Mouse (Mus musculus) neutrophil, adult 5-6 weeks (primary cell): ENCODE data around the gene Olfr373. TPM values are rescaled to one million over a fixed set of nuclear protein-coding genes. Genes with fewer than 3 reads are reported as not detected.
"Not testable (repeated sequence)": the region's sequence is repeated elsewhere in the genome, so short reads cannot be mapped to it uniquely, and the experiment has no call there.

Experiments
- ATAC-seq: fragments of 151-379, 151-347 bp; 2 replicates; pipeline ENCODE4 v1.8.0; 2017; ENCODE audit warnings: mild to moderate bottlenecking, moderate TSS enrichment; ENCODE audit not compliant: insufficient number of reproducible peaks, poor library complexity, low FRiP score, severe bottlenecking; ENCODE audit errors: extremely low read depth
- total RNA-seq: library from RNA; stranded (forward); fragments of 200-1000 nt; gene quantifications from 2 replicates; pipeline ENCODE4 v1.2.3, GENCODE M21; 2017

The Olfr373 gene
- total RNA-seq = 0.61 TPM in 1 of 2 replicates, not detected in the other

- not testable (repeated sequence) for ATAC-seq
Measured at GRCm38 (mm10) chr8:72082877-72083276, at the start of gene Olfr373. TSS of gene Olfr373 (plus strand) at chr8:72083177.

DNA sequence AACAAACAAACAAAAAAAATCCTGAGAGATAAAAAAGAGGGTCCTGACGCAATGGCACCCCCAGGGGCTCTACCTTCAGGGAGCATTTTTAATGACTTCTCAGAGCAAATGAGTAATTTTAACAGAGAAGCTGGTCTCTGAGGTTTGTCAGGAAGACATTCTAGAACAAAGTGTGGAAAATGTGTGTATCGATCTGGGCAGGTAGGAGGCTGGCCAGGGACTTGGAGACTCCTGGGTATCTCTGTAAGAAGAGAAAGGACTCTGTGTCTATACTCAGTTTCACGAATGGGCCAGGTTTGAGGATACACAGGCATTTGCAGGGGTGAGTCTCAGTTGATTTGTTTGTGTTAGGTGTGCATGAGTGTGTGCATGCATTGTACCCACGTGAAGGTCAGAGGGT, 42.1 kb upstream of the Olfr373 start, which contains the start of gene Olfr372:
Gene Olfr372, plus strand, starts transcription at position 301 of the 400 bp plus-strand sequence.
- not testable (repeated sequence) for ATAC-seq

- peak; percentile 71 for ATAC-seq
Measured at GRCm38 (mm10) chr8:72042493-72042892, 40.5 kb upstream of the Olfr373 start.

DNA sequence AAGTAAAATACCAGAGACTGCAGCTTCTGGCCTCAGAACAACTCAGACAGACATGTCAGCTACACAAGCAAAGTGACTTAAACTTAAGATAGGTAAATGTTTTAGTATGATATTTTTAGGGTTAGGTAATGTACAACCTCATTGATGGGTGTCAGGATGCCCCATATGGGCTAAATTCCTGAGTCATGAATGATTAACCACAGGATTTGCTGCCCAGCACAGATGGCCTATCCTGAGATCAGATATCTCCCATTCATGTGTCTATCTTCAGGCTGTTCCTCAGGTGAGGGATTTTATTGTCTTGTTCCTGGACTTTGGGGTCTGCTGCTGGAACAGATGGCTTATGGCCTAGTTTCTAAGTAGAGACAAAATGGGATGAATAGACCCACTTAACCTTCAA, 28.3 kb upstream of the Olfr373 start:
- not testable (repeated sequence) for ATAC-seq

DNA sequence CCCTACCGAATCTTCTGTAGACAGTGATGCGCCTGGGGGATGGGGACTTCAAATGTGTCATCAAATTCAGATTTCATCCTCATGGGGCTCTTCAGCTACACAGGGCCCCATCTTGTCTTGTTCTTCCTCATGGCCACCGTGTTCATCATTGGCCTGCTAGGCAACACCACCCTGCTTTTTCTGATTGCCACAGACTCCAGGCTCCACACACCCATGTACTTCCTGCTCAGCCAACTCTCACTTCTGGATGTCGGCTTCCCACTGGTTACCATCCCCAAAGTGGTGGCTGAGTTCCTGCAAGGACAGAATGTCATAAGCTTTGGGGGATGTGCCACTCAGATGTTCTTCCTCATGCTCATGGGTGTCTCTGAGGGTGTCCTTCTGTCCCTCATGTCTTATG, 25.3 kb upstream of the Olfr373 start:
- not testable (repeated sequence) for ATAC-seq

DNA sequence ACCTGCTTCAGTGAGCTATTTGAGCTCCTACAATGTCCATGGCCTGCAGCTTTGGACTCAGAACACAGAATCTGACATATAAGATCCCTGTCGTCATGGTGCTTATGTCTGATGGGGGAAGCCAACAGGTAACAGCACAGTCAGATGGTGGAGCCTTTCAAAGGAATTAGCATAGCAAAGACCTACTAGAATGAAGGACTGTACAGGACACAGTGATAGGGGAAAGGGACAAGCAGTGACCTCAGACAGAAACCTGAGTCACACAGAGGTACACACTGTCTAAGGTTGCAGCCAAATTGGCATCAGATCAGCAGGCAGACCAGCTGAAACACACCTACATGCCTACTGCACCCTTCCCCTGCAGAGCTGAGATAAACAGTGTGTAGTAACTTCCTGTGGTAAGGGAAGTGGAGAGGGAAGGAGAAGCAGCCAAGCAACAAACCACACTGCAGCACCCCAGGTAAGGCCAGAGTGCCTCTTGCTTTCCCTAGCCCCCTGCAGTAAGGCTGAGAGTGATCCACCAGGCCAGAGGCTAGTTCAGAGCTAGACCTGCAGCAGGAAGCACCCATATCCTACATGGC, 16.1 kb upstream of the Olfr373 start:
- peak; percentile 97 for ATAC-seq

GRCm38 (mm10) chr8:72084744-72085143, 1.8 kb downstream of the Olfr373 start:
- ATAC-seq = peak; percentile 64; the same call in 1 of the 2 replicates

DNA sequence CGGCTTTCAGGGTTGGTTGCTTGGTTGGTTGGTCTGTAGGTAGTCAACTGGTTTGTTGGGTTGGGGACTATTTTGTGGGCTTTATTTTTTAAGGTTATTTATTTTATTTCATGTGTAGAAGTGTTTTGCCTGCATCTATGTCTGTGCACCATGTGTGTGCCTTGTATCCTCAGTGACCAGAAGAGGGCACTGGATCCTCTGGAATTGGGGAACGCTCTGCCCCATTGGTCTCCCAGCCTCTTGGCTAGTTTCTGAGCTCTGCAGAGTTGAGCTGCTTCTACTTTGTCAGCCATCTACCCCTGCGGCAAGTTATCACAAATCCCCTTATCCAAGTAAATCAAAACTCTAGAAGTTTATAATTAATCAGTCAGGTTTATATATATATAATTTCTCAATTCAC, 4.6 kb downstream of the Olfr373 start:
- not testable (repeated sequence) for ATAC-seq

GRCm38 (mm10) chr8:72096721-72097120, 13.7 kb downstream of the Olfr373 start:
- ATAC-seq = not testable (repeated sequence)

DNA sequence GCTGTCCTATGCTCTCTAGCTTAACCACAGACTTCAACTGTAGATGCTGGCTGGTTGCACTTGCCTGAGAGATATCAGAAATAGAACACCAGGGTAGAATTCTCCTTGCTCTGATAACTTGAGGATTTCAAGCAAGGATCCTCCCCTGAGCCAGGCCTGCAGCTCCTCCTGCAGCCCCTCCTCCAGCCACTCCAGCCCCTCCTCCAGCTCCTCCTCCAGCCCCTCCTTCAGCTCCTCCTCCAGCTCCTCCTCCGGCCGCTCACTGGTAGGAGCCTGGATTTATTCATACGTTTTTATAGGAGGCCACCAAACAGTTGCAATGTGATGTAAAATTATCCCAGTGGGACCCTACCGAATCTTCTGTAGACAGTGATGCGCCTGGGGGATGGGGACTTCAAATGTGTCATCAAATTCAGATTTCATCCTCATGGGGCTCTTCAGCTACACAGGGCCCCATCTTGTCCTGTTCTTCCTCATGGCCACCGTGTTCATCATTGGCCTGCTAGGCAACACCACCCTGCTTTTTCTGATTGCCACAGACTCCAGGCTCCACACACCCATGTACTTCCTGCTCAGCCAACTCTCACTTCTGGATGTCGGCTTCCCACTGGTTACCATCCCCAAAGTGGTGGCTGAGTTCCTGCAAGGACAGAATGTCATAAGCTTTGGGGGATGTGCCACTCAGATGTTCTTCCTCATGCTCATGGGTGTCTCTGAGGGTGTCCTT, 16.6 kb downstream of the Olfr373 start:
- not testable (repeated sequence) for ATAC-seq

DNA sequence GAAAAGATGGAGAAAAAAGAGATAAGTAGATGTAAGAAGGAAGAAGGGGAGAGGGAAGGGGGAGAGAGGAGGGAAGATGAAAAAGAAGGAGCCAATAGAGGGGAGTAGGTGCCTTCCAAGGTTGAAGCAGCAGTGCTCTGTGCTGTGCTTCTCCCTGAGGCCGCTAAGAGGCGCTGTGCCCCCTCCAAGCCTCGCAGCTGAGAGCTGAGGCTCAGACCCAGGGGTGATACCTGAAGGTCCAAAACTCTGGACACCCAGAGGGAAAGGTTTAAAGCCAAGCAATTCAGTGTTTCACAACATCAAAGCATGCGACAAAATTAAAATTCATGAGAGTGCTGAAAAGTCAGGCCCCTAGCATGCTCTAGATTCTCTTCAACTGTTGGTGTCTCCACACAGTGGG, 22.2 kb downstream of the Olfr373 start:
- peak; percentile 46; the same call in 1 of the 2 replicates for ATAC-seq

GRCm38 (mm10) chr8:72106740-72107139, 23.8 kb downstream of the Olfr373 start, which contains the start of gene Olfr374:
TSS of gene Olfr374 (plus strand) at chr8:72107040.
- no peak for ATAC-seq

- ATAC-seq = peak; percentile 78
Measured at GRCm38 (mm10) chr8:72110876-72111275, 27.9 kb downstream of the Olfr373 start.

DNA sequence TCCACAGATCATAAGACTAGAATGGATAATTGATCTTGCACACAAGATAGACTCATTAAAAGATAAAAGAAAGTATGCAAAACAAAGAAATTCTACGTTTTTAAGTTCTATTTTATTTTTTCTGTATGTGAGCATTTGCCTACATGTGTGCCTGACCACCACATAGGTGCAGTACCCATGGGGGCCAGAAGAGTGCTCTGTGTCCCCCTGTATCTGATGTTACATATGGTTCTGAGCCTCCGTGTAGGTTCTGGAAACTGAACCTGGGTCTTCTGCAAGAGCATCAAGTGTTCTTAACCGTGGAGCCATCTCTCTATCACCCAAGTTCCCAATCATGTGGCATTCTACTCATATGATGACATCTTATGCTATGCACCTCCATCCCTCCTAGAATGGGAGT, 29.5 kb downstream of the Olfr373 start:
- ATAC-seq = no peak

- ATAC-seq = no peak
Measured at GRCm38 (mm10) chr8:72115202-72115601, 32.2 kb downstream of the Olfr373 start.

DNA sequence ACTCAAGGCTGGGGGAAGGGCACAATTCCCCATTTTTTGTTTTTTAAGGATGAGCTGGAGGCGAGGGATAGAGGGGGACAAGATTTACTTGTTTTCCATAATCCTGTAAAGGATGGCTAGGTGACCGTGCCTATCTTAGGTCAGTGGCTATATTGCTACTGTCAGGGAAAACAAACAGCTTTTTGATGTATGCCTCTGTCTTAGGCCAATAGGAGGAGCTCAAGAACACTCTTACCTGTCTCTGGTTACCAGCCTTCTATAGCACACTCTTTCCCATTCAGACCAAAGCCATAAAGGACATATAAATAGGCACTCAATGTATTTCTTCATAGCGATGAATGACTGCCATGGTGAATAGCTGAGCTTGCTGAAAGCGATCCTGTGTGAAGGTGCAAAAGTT, 35.6 kb downstream of the Olfr373 start:
- ATAC-seq = peak; percentile 51; the same call in 1 of the 2 replicates

DNA sequence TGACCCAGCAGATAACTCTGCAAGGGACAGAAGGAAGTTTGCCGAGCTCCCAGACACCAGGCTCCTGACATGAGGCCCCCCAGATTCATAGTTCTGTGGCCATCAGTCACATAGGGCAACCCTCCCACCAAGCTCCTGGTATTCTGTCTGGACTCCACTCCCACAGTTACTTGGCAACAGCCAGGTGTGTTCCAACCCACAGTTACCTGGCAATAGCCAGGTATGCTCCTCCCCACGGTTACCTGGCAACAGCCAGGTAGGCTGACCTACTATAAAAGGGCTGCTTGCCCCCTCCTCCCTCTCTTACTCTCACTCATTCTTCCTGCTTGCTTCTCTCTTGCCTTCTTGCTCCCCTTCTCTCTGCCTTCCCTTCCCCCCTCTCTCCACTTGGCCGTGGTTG, 38.5 kb downstream of the Olfr373 start:
- ATAC-seq = not testable (repeated sequence)

DNA sequence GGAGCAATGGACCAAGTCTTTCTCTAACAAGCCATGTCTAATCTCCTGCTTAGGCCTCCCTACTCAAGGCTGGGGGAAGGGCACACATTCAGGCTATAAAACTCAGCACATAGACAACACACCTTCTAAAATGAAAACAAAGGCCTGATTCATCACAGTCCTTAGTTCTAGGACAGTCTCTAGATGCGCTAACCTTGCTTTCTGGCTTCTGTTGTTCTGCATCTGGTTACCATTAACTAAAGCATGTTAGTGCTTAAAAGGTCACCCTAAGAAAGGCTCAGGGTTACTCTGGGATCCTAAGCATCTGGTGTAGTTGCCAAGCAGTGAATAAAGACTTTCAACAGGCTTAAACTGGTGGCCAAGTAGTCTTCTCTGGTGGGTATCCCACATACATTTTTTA, 39.0 kb downstream of the Olfr373 start:
- no peak for ATAC-seq

DNA sequence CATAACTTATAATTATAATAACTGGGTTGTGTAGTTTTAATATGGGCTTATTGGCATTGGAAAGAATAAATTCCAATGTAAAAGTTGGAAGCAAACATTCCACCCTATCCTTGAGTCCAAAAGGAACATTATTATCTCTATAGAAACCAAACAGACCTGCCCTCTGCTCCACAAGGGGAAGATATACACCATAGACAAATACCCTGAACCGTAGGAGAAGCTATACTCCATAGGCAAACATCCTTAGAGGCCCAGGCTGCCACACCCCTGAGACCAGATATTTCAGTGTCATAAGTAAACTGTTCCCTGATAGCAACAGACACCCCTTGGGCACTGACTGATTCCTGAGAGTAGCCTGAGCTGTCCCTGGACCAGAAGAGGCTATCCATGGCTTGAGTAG, 44.9 kb downstream of the Olfr373 start:
- ATAC-seq = no peak

GRCm38 (mm10) chr8:72131251-72131650, 48.3 kb downstream of the Olfr373 start:
- no peak for ATAC-seq
